Mouse (Mus musculus) embryonic facial prominence, embryonic 13.5 days (tissue): ENCODE data around the gene Efna4. TPM values are rescaled to one million over a fixed set of nuclear protein-coding genes. Genes with fewer than 3 reads are reported as not detected.

Source experiments
- ATAC-seq: fragments of 200-750 bp; cut with Nextera tagmentation; 2 replicates; pipeline ENCODE4 v1.8.0; 2017; ENCODE audit warnings: low read depth; ENCODE audit not compliant: insufficient number of reproducible peaks, insufficient read depth, low FRiP score, low TSS enrichment
- H3K27ac ChIP-seq: fragments of 300-500 bp; sonication (generic); 2 replicates; pipeline ENCODE4 v1.5.1; 2015; ENCODE audit warnings: moderate library complexity, mild to moderate bottlenecking, inconsistent platforms
- H3K27me3 ChIP-seq: fragments of 300-500 bp; sonication (generic); 2 replicates; pipeline ENCODE4 v1.6.1; 2015; ENCODE audit warnings: mild to moderate bottlenecking, inconsistent platforms
- H3K36me3 ChIP-seq: fragments of 300-500 bp; sonication (generic); 2 replicates; pipeline ENCODE4 v1.6.1; 2015; ENCODE audit warnings: mild to moderate bottlenecking, inconsistent platforms
- H3K4me1 ChIP-seq: fragments of 300-500 bp; sonication (generic); 2 replicates; pipeline ENCODE4 v1.6.1; 2015; ENCODE audit warnings: inconsistent platforms
- H3K4me2 ChIP-seq: fragments of 300-500 bp; sonication (generic); 2 replicates; pipeline ENCODE4 v1.6.1; 2015; ENCODE audit warnings: moderate library complexity, mild to moderate bottlenecking, inconsistent platforms
- H3K4me3 ChIP-seq: fragments of 300-500 bp; sonication (generic); 2 replicates; pipeline ENCODE4 v1.5.1; 2015; ENCODE audit warnings: mild to moderate bottlenecking, inconsistent platforms
- H3K9ac ChIP-seq: fragments of 300-500 bp; sonication (generic); 2 replicates; pipeline ENCODE4 v1.6.1; 2015; ENCODE audit warnings: mild to moderate bottlenecking, inconsistent platforms
- H3K9me3 ChIP-seq: fragments of 300-500 bp; sonication (generic); 2 replicates; pipeline ENCODE4 v1.6.1; 2016; ENCODE audit warnings: inconsistent platforms
- WGBS: fragments of 180-500 bp; shearing (Covaris S2); methylation state at CpG from one replicate; pipeline ENCODE4 v1.1.7; 2015; ENCODE audit warnings: mixed read lengths; 5-methylcytosine and 5-hydroxymethylcytosine counted together
- polyA plus RNA-seq: library from polyadenylated mRNA; unstranded; fragments of >200 nt; fragmentation: Nextera tagmentation; extraction: Ambion mirVana; gene quantifications from 2 replicates; pipeline ENCODE4 v1.2.1, GENCODE M21; 2015

The Efna4 gene
- polyA plus RNA-seq, 1 experiment from 2014 or later: 50.1 TPM

- Histone ChIP-seq H3K27me3 (peaks cover 19% of the 10 kb centered on the region), H3K4me3 (no peak overlapping the region), H3K9ac (no peak overlapping the region), H3K4me2 (no peak overlapping the region), H3K36me3 (no peaks in the 10 kb centered on the region), H3K27ac (no peak overlapping the region), H3K9me3 (no peaks in the 10 kb centered on the region), H3K4me1 (peaks cover 46% of the 10 kb centered on the region)
- no peak for ATAC-seq
- 88% methylated on average over 3 of the region's 3 CpGs for WGBS
Measured at GRCm38 (mm10) chr3:89284261-89284660, 53.6 kb downstream of the Efna4 start.

Other genes with a start within 250 kb of the Efna4 start
- gene Rusc1, start 244.7 kb downstream of the Efna4 start, polyA plus RNA-seq: 23.3 and 25.0 TPM in 2 replicates
- gene Gm43738, start 236.9 kb downstream of the Efna4 start, polyA plus RNA-seq: not detected in 2 replicates
- 193 and 231 TPM in 2 replicates for gene Fdps, start 236.1 kb downstream of the Efna4 start, polyA plus RNA-seq
- gene Pklr, start 201.9 kb downstream of the Efna4 start, polyA plus RNA-seq: 2.0 TPM in 1 of 2 replicates, not detected in the other
- gene Hcn3, start 177.8 kb downstream of the Efna4 start, polyA plus RNA-seq: 3.6 and 4.3 TPM in 2 replicates
- 39.9 and 41.8 TPM in 2 replicates for gene Clk2, start 173.2 kb downstream of the Efna4 start, polyA plus RNA-seq
- gene Scamp3, start 160.6 kb downstream of the Efna4 start, polyA plus RNA-seq: 115 and 125 TPM in 2 replicates
- 31.5 and 32.6 TPM in 2 replicates for gene Fam189b, start 154.9 kb downstream of the Efna4 start, polyA plus RNA-seq
- gene Gba, start 135.1 kb downstream of the Efna4 start, polyA plus RNA-seq: 34.7 TPM in 2 replicates
- gene Thbs3, start 122.8 kb downstream of the Efna4 start, polyA plus RNA-seq: 42.0 and 48.1 TPM in 2 replicates
- gene Mtx1, start 110.9 kb downstream of the Efna4 start, polyA plus RNA-seq: 182 and 212 TPM in 2 replicates
- gene Muc1, start 109.0 kb downstream of the Efna4 start, polyA plus RNA-seq: 1.5 and 1.6 TPM in 2 replicates
- gene Krtcap2, start 92.1 kb downstream of the Efna4 start, polyA plus RNA-seq: 300 and 361 TPM in 2 replicates
- gene Trim46, start 91.7 kb downstream of the Efna4 start, polyA plus RNA-seq: 7.0 and 9.7 TPM in 2 replicates
- gene Dpm3, start 78.7 kb downstream of the Efna4 start, polyA plus RNA-seq: 120 and 147 TPM in 2 replicates
- gene Slc50a1, start 67.5 kb downstream of the Efna4 start, polyA plus RNA-seq: 67.4 and 68.6 TPM in 2 replicates
- 40.7 and 43.1 TPM in 2 replicates for gene Efna1, start 56.9 kb downstream of the Efna4 start, polyA plus RNA-seq
- gene Efna3, start 15.1 kb downstream of the Efna4 start, polyA plus RNA-seq: 22.6 and 26.6 TPM in 2 replicates
- gene Adam15, start 12.0 kb upstream of the Efna4 start, polyA plus RNA-seq: 50.8 and 52.6 TPM in 2 replicates
- 0.18 and 0.38 TPM in 2 replicates for gene Dcst2, start 23.9 kb upstream of the Efna4 start, polyA plus RNA-seq
- gene Dcst1, start 27.2 kb upstream of the Efna4 start, polyA plus RNA-seq: 0.44 and 0.85 TPM in 2 replicates
- 1.7 and 2.1 TPM in 2 replicates for gene Zbtb7b, start 56.7 kb upstream of the Efna4 start, polyA plus RNA-seq
- not detected in 2 replicates for gene Lenep, start 64.8 kb upstream of the Efna4 start, polyA plus RNA-seq
- 29.4 and 29.5 TPM in 2 replicates for gene Flad1, start 73.8 kb upstream of the Efna4 start, polyA plus RNA-seq
- 513 and 525 TPM in 2 replicates for gene Cks1b, start 80.4 kb upstream of the Efna4 start, polyA plus RNA-seq
- 91.4 and 93.3 TPM in 2 replicates for gene Shc1, start 80.4 kb upstream of the Efna4 start, polyA plus RNA-seq
- gene Pygo2, start 92.2 kb upstream of the Efna4 start, polyA plus RNA-seq: 47.8 and 50.5 TPM in 2 replicates
- gene Pbxip1, start 98.7 kb upstream of the Efna4 start, polyA plus RNA-seq: 25.2 and 27.7 TPM in 2 replicates
- 49.3 and 57.5 TPM in 2 replicates for gene Pmvk, start 116.5 kb upstream of the Efna4 start, polyA plus RNA-seq
- 1.5 and 1.7 TPM in 2 replicates for gene Kcnn3, start 182.1 kb upstream of the Efna4 start, polyA plus RNA-seq